Mouse (Mus musculus) left cerebral cortex, adult 11 months (tissue): ENCODE data around the gene Tep1.
"Not testable (repeated sequence)": the region's sequence is repeated elsewhere in the genome, so short reads cannot be mapped to it uniquely, and the experiment has no call there.

Experiments
- DNase-seq: peaks from one replicate; pipeline ENCODE4 v3.0.0; 2022; ENCODE audit warnings: low spot score

Gene Tep1

DNA sequence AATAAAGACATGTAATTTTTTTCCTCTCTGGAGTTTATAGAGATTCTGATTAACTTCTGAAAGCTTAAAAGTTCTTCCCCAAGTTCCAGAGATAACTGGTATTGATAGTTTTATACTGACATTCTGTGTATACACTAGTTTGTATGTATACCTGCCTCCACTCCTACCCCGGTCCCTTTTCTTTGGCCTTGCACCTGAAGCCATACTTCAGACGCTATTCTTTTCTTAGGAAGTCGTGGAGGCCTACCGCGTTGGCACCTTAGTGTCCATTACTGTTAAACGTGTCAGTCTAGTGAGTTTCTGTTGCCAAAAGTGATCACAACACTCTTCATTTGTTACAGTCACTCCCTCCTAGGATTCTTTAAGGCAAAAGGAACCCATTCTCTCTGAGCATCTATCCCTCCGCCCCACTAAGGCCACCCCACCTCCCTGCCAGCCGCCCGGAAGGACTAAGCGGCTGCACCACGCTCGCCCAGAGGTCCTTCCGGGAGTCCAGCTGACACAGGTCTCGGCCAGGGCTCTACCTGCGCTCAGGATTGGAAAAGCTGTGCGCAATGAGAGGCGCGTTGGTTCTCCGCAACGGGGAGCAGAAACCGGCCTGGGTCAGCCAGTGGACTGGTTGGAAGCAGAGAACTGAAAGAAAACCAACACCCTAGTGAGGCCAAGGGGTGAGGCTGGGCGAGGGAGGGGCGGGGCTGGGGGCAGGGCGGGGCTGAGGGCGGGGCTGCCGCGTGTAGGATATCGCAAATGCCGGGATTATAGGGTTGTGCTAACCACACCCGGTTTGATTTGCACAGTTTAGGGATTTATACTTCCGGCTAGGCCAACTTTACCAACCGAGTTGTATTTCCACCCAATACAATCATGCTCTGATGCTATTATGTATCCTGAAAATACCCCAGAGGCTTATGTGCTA, at the start of gene Tep1:
Tep1 (minus strand) TSS at position 672 of the 916 bp plus-strand sequence.
- DNase-seq, result peak; percentile 42

DNA sequence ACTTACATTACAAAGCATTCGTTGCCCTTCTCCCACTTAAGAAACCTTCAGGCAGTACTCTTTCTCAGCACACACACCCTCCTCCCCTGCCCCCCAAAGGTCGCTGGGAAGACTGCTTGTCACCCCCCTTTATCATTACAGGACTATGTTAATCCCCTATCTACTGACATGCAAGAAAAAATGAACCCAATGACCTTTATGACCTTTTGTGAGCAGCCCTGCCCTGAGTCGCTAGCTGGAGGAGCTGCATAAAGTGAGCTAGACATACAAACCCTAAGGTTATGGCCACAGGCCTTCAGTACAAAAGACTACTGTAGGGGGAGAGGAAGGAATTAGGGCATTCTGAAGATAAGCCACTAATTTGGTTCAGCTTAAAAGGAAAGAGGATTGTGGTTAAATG, 41.0 kb upstream of the Tep1 start:
- DNase-seq, result no peak

DNA sequence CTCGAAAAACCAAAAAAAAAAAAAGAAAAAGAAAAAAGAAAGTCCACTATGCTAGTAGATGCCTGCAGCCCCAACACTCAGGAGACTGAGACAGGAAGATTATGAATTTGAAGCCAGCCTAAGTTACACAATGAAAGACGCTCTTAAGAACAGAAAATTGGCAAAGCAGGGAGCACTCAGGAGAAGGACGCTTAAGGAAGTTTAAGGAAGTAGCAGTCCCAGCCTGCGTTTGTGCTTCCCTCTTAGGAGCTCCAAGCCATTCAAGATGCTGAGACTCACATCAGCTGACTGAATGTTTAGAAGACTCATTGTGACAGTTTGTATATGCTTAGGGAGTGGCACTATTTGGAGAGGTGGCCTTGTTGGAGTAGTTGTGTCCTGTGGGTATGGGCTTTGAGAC, 37.8 kb upstream of the Tep1 start:
- no peak for DNase-seq

DNA sequence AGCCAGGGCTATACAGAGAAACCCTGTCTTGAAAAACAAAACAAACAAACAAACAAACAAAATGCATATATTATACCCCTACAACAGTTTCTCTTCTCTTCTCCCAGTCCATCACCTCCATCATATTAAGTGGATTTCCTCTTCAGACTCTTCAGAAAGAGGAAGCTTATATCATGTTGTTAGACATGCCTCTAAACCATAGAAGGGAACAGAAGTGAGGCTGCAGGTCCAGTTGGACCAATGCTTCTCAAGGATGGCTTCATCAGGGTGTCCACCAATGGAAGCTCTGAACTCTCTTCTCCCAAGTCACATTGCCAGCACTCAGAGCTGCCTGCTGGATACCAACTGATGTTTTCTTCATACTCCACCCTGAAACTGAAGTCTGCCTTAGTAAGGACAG, 35.0 kb upstream of the Tep1 start:
- DNase-seq, result not testable (repeated sequence)

DNA sequence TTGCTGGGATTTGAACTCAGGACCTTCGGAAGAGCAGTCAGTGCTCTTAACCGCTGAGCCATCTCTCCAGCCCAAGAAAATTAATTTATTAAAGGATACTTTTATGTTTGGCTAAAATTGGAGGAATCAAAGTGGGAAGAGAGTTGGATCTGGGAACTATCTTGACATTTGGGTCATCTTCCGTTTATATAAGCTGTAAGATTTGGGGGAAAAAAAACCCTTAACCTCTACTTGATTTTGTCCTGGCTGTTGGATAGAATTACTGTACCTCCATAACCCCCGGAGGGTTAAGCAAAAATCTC, 34.4 kb upstream of the Tep1 start:
- DNase-seq, result no peak

DNA sequence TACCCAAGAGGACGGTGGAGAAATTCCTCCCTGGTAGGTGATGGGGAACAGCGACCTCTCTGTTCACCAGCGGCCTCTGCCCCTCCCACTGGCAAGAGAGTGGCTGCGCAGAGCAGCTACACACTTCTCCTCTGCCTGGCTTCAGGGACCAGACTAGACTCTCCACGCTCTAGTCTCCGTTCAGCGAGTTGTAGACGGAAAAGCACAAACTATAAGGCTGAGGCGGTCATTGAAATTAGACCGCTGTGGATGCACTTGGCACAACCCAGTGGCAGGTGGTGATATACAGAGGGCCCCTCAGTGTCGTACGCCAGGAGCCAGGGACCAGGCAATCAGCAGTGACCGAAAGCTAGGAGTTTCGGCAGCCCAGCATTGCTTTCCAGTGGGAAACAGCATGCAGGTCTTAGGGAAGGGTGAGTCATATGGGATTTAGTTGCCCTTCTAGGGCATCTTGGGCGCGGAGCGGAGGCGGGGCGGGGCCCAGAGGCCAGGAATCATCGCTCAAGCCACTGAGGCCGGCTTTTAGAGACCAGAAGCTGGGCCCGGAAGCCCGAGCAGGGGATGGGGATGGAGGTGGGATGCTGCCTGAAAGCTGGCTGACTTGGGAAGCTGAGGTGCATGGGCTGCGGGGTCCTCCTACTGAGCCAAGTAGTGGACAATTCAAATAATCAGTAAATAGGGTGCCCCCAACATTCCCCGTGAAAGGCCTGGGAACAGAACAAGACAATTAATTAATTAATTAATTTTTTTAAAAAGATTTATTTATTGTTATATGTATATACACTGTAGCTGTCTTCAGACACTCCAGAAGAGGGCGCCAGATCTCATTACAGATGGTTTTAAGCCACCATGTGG, 33.8 kb upstream of the Tep1 start:
- DNase-seq, result no peak

DNA sequence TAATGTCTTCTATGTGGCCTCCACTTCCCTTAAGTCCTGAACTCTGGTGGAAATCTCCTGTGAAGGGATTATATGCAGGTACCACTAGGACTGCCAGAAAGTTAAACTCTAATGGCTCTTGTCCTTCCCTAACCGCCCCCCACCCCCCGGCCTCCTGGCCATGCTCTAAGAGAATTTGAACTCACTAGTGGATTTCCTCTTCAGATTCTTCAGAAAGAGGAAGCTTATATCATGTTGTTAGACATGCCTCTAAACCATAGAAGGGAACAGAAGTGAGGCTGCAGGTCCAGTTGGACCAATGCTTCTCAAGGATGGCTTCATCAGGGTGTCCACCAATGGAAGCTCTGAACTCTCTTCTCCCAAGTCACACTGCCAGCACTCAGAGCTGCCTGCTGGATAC, 27.6 kb upstream of the Tep1 start:
- DNase-seq, result not testable (repeated sequence)

DNA sequence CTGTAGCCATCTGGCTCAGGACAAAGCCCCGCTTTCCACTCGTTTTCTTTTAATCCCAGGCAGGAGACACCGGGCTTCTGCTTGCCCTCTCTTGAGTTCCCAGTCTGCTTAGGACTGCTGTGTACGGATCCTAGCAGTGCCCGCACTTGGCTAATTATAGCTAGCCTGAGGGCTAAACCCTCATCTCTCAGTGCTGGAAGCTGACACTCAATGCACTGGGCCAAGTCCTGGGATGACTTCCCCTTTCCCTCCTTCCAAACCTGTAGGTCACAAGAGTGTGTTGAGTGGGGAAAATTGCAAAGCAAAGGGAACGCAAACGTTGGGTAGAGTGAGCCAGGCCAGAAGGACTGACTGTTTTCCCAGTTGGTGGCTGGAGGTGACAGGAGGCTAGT, 27.0 kb upstream of the Tep1 start, which contains the start of gene Klhl33:
Klhl33 (minus strand) TSS at position 134 of the 392 bp plus-strand sequence.
- DNase-seq, result no peak

DNA sequence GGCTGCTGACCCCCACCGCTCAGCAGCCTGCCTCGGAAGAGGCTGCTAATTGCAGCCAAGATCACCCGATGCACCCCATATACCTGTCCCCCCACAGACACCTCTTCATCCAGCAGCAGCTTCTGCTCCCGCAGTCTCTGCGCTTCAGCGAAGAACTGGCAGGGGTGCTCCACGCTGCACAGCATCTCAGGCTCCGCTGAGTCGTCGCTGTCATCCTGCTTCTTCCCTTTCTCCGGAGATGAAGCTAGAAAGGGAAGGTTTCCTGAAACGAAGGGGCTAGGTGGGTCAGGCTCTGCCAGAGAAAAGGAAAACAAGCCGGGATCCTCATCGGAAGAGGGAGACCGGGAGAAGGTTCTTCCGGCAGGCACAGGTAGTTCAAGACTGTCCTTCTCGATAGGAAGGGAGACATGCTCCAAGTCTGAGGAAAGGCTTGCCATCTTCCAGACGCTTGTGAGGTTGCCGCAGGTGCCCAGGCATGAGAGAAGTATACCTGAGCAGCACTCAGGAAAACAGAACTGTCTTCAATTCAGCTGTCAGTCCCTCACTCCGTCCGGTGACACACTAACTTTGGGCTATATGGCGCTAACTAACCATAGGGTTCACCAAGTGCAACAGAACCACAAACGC, 26.5 kb upstream of the Tep1 start:
- no peak for DNase-seq

DNA sequence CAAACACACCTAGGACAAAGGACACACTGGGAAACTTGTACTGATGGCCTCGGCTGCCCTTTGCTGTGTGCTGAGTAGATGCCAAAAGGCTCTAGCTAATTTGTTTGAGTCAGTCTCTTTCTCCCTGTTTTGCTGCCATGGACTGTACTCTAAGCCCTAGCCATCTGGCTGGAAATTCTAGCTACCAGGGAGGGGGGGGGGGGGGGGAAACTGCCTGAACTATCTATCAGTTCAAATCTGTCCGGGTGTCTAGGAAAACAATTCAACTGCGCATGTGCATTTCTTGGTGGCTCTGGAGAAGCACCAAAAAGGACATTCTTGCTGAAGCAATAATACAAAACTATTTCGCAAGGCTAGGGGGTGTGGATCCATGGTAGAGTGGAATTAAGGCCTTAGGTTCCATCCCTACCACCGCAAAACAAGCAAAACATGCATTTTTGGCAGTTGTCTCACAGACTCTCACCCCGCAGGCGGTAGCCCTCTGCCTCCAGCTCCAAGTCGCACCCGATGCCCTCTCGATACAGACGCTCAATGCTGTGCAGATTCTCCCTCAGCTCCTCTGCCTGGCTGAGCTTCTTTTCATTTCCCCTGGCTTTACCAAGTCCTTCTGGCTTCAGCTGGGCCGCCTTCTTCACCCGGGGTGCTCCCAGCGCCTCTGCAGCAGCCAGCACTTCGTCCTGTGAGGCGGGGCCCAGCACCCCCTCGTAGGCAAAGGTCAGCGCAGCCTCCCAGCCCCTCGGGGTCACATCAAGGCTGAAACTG, 25.8 kb upstream of the Tep1 start:
- peak; percentile 26 for DNase-seq

DNA sequence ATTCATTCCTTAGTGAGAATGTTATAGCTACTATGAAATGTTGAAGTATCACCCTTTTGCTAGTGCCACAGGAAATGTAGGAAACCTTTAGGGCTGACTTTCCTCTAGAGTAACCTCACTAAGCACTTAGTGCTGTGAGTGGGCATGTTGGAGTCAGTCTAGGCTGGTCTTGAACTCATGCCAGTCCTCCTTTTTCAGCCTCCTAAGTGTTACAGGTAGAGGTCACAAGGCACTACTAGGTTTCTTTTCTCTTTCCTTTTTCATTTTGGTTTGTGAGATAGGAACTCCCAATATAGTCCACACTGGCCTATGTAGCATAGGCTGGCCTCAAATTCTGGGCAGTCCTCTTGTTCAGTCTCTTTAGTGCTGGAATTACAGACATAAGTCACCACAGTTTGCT, 25.0 kb upstream of the Tep1 start:
- no peak for DNase-seq

DNA sequence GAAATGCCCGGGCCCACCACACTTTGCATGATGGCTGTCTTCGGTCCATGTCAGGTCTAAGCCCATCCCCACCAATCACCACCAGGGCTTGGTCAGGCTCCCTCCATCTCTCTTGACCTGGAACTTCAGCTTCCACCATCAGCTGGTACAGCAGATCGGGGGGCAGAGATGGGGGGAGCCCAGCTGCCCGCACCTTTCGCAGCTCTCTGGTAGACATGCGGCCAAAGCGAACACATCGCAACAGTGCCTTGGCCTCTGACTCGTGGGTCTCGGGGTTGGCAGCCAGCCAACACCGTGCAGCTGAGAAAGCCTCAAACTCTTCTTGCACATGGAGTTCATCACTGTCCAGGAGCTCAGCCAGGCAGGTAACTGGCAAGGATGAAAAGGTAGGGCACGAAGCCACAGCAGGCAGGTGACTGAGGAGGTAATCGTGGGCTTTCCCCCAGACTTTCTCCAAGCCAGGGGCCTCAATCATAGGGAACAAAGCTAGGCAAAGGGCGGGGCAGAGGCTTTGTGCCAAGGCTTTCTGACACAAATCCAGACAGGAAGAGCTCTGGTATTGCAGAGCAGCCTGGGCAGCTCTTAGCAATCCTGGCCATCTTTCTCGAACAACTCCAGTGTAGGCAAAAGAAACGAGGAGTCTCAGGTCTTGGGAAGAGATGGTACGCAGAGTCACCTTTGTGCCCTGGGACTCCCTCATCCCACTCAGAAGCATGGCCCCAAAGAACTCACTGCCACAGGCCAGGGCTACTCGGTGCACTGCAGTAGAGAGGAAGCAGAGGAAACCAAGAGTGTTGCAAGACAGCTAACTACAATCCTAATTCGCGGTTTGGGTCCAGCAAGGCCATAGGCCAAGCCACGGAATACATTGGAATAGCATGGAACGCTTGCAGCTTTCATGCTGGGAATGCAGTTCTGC, 22.4 kb upstream of the Tep1 start:
- DNase-seq, result no peak

DNA sequence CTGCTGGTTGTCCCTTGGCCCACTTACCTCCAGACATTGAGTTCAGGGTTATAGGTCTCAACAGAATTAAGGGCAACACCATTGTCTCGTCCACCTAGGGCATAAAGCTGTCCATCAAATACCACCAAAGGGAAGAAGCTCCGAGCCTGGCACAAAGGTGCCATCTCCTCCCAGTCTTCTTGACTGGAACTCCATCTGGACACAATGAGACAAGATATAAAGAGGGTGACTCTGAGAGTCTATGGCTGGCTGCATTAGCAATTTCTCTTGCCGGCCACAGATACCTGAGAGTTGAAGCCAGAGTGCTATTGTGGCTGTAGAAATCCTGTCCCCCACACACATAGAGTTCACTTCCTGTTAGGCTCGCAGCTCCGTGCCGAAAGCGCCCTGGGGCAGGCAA, 21.7 kb upstream of the Tep1 start:
- DNase-seq, result no peak

DNA sequence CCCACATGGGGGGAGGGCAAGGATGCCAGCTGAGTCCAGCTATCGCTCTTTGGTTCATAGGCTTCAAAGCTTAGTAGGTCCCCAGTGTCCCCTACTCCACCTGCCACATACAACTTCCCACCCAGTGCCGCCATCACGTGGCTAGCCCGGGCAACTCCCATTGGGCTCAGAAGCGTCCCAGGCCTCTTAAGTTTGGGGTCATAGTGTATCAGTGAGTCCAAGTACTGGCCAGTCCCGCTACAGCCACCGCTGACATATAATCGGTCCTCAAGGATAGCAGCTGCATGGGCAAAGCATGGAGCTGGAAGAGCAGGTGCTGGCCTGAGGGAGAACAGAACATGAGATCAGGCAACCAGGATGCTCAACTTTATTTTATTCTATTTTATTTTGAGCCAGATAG, 21.3 kb upstream of the Tep1 start:
- no peak for DNase-seq

DNA sequence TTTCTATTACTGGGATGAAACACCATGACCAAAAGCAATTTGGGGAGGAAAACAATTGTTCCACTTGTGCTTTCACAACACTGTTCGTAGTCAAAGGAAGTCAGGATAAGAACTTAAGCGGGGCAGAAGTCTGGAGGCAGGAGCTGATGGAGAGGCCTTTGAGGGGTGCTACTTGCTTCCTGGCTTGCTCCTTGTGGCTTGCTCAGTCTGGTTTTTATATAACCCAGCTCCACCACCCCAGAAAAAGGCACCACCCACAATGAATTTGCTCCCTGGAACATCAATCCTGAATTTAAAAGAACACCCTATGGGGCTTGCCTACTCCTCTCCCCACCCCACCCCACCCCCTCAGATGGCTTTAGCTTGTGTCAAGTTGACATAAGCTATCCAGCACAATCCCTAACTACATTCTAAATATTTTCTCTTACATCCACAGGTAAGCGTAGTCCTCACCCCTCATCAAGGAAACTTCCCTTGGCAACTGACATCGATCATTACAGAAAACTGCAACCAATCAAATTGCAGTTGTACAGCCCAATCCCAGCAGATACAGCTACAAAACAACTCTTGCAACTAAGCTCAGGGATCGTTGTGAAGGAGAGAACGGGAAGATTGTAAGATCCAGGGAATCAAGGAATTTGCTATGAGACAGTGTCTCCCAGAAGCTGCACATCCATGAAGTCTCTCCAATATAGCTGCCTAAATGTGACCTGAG, 6.0 kb upstream of the Tep1 start:
- no peak for DNase-seq

DNA sequence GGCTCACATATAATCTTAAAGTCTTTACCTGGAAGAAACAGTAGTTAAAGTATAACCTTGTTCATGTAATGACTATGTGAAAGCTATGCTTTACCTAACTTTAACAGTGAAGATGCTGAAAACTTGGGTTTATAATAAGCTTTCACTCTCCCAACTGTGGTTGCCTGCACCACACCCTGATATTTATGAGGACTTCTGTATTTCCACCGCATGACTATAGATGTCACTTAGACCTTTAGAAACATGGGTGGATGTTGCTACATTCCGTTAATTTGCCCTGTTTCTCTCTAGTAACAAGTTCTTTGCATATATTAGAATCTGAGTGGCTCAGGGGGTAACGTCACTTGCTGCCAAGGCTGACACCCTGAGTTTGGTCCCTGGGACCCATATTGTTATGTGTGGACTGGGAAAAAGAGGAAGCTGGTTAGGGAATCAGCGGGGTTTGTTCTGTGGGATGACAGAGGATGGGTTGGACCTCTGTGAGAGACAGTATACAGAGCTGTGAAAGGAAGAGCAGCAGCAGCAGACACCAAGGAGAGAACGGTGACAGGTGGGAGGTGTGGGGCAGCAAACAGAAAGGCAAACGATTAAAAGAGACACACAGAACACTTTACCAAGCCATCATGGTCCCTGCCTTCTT, 5.4 kb upstream of the Tep1 start:
- no peak for DNase-seq

DNA sequence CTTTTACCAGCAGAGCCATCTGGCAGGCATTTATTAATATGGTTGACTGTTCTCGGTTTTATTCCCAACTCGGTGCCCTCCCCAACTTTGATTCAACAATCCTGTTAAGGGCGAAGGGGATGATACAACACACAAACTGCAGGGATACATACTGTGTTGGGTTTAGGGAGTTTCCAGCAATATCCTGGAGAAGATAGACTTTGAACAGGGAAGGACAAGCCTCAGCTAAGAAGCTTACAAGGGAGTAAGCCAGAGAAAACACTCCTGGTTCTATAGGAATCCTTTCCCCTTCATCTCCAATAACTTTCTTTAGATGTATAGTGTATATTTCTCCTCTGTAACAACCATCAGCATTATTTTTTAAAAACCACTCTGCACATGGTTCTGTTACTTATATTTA, 4.8 kb upstream of the Tep1 start:
- no peak for DNase-seq

DNA sequence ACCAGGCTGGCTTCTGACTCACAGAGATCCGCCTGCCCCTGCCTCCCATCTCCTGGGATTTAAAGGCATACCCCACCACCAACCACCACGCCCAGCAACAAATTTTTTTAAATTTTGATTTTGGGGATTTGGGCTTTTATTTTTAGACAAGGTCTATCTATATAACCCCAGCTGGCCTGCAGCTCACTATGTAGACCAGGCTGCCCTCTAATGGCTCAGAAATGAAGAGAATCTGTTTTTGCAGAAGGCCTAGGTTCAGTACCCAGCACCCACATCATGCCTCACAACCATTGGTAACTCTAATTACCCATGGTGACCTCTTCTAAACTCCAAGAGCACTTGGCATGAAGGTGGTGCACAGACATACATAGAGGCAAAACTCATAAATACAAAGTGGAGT, 924 bp upstream of the Tep1 start:
- no peak for DNase-seq

DNA sequence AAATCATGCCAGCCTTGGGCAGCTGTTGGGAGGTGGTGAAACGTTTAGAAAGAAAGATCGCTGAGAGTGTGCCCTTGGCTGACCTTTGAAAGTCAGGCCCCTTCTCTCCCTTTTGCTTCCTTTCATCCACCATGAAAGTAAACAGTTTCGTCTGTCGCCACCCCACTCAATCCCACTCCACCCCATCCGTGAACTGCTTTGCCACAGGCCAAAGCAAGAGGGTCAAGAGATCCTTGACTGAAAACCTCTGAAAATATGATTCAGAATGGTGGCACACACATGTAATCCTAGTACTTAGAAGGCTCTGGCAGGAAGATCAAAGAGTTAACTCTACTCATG, 414 bp upstream of the Tep1 start:
- no peak for DNase-seq

DNA sequence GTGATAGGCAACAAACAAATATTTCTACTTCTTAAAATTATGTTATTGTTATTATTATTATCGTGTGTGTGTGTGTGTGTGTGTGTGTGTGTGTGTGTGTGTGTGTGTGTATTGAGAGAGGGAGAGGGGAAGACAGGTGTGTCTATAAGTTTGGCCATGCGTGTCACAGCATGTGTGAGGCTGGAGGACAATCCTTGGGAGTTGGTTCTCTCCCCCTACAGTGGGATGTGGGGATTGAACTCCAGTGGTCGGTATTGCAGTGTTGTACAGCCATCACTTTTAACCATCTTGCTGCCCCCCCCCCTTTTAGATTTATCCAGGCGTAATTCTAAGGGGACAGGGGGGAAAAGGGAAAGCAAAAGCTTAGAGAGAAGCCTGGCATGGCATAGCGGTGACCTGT, 1.7 kb downstream of the Tep1 start:
- DNase-seq, result no peak
